Mouse (Mus musculus) neural tube, embryonic 14.5 days (tissue): Measurements from ENCODE around the gene Tmem252. TPM values are rescaled to one million over a fixed set of nuclear protein-coding genes. Genes with fewer than 3 reads are reported as not detected.

Experiments used
- ATAC-seq: fragments of 200-750 bp; cut with Nextera tagmentation; 2 replicates; pipeline ENCODE4 v1.8.0; 2017; ENCODE audit warnings: low read depth, mild to moderate bottlenecking, moderate TSS enrichment, moderate library complexity
- H3K27ac ChIP-seq: fragments of 300-500 bp; sonication (generic); 2 replicates; pipeline ENCODE4 v1.5.1; 2014; ENCODE audit warnings: low read depth, mild to moderate bottlenecking, control low read depth, low read length, moderate library complexity, mixed read lengths
- H3K27me3 ChIP-seq: fragments of 300-500 bp; sonication (generic); 2 replicates; pipeline ENCODE4 v1.6.1; 2014; ENCODE audit warnings: low read length; ENCODE audit not compliant: control insufficient read depth, insufficient read depth
- H3K36me3 ChIP-seq: fragments of 300-500 bp; sonication (generic); 2 replicates; pipeline ENCODE4 v1.6.1; 2014; ENCODE audit warnings: low read length, mixed read lengths; ENCODE audit not compliant: control insufficient read depth, insufficient read depth
- H3K4me1 ChIP-seq: fragments of 300-500 bp; sonication (generic); 2 replicates; pipeline ENCODE4 v1.6.1; 2014; ENCODE audit warnings: low read length; ENCODE audit not compliant: control insufficient read depth, insufficient read depth
- H3K4me2 ChIP-seq: fragments of 300-500 bp; sonication (generic); 2 replicates; pipeline ENCODE4 v1.6.1; 2014; ENCODE audit warnings: mild to moderate bottlenecking, low read depth, low read length, control low read depth
- H3K4me3 ChIP-seq: fragments of 300-500 bp; sonication (generic); 2 replicates; pipeline ENCODE4 v1.5.1; 2014; ENCODE audit warnings: low read depth, low read length, control low read depth, mixed read lengths
- H3K9ac ChIP-seq: fragments of 300-500 bp; sonication (generic); replicated peaks from 2 replicates; pipeline ENCODE4 v1.6.1; 2014; ENCODE audit warnings: low read depth, mild to moderate bottlenecking, control low read depth, low read length, mixed read lengths
- H3K9me3 ChIP-seq: fragments of 300-500 bp; sonication (generic); 2 replicates; pipeline ENCODE4 v1.6.1; 2016; ENCODE audit warnings: low read length; ENCODE audit not compliant: control insufficient read depth
- WGBS: fragments of 180-500 bp; shearing (Covaris S2); extraction: QIAGEN DNeasy Blood & Tissue Kit; methylation state at CpG from one replicate; pipeline ENCODE4 v1.1.7; 2014; 5-methylcytosine and 5-hydroxymethylcytosine counted together
- polyA plus RNA-seq: library from polyadenylated mRNA; unstranded; fragments of >200 nt; fragmentation: Nextera tagmentation; extraction: Ambion mirVana; gene quantifications from 2 replicates; pipeline ENCODE4 v1.2.1, GENCODE M21; 2014

Gene Tmem252
- polyA plus RNA-seq, 1 experiment from 2014 or later: 3.0 TPM

DNA sequence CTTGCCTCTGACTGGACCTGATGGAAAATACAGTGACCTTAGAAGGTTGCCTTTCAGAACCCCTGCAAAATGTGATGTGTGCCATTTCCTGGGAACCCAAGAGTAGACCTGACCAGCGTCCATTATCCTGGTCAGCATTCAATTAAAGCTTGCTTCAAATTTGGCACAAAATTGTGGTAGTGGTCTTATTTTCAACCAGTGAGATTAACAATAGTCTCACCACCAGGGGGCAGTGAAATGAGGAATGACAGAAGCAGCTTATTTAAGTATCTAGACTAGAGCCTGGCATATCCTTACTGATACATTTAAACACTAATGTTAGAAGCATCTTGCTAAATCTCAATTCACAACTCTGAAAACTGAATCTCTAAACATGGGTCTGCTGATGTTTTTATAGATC is 31.6 kb downstream of the Tmem252 start:
- Histone ChIP-seq H3K36me3 (no peaks in the 10 kb centered on the region), H3K9ac (no peak overlapping the region), H3K27me3 (no peaks in the 10 kb centered on the region), H3K9me3 (no peaks in the 10 kb centered on the region), H3K4me2 (no peak overlapping the region), H3K4me3 (no peak overlapping the region), H3K27ac (no peak overlapping the region), H3K4me1 (no peaks in the 10 kb centered on the region)
- 67% methylated on average over 1 of the region's 1 CpGs for WGBS
- ATAC-seq: no peak

DNA sequence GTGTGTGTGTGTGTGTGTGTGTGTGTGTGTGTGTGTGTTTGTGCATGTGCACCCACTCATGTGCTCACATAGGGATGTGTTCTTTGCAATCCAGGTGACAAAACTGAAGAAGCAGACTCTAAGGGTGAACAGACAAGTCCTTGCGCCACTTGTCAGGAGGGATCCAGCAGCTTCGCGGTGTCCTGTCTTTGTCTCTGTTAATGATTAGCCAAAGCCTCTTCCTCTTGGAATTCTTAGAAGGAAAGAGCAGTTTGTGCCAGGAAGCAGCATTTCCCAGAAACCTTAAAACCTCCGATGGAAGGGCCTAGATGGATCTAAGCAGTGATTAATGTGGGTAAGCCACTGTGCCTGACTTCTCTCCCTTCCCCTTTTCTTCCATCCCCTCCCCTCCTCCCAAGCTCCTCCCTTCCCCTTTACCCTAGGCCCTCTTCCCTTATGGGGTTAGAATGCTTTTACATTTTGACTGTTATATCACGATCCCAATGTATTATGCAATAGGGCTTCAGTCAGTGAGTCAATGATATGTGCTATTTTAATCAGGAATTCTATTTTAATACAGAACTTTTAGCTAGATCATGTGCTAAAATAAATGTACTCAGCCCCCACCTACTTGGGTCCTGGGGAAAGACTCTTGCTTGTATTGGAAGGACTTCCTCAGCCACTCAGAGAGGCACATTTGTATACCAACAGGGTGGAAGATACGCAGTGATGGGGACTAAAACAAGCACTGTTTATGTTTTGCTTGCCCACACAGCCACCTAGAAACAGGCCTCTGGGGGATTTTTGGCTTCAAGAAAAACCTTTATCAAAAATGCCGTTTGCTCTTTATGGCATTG is 33.5 kb downstream of the Tmem252 start:
- Histone ChIP-seq H3K4me1 (no peaks in the 10 kb centered on the region), H3K4me3 (no peak overlapping the region), H3K36me3 (no peaks in the 10 kb centered on the region), H3K27me3 (no peaks in the 10 kb centered on the region), H3K9ac (no peak overlapping the region), H3K4me2 (no peak overlapping the region), H3K9me3 (no peaks in the 10 kb centered on the region), H3K27ac (no peak overlapping the region)
- WGBS: 56% methylated on average over 7 of the region's 7 CpGs
- ATAC-seq: no peak

DNA sequence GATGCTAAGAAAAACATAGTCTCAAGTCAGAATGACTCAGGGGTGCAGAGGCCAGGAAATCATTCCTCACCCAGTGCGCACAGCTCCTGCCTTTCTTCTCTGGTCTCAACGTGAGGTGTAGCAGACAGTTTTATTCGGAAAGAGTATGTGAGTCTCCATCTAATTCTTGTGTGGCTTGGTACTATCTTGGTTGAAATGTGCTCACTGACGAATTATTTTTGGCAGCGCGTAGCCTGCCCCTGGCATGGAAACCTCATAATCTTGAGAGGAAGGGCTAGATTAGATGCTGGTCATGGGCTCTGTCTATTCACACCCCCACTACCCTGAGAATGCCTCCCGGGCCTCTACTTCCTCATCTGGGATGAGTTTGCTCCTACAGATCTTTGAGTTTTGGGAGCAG is 34.2 kb downstream of the Tmem252 start:
- ATAC-seq: no peak
- WGBS: 83% methylated on average over 7 of the region's 7 CpGs
- H3K4me2 ChIP-seq: no peak overlapping the region

DNA sequence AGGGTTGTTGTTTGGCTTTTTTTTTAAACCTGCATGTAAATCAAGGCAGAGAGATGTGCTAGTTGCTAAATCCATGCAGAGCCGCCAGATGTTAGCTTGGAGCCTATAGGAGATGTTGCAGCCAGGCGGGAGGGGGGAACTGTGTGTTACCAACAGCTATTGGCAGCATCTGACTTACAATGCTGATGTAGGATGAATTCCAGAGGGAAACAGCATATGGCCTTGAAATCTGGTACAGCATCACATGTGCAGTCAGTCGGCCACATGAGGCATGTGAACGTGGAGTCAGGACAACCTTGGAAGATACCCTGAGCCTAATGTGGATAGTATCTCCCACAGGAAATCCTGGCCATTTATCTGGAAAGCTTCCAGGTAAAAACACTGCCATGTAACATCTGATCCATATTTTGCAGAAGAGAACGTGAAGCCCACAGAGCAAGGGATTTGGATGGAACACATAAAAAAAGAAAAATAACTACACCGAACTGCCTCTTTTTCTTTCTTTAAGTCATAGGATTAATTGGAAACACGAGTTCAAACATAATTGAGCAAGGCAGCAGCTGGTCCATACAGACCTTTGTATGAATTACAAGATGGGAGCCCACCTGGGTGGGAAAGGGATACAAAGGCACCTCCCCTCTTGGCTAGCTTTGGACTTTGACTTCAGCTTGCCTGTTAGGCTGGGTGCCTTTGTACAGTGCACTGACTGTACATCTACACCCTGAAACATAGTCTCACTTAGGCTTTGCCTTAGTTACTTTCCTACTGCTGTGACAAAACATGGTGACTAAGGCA is 42.7 kb downstream of the Tmem252 start:
- no peaks in the 10 kb centered on the region for H3K9me3 ChIP-seq
- H3K4me2 ChIP-seq: no peak overlapping the region
- no peak overlapping the region for H3K4me3 ChIP-seq
- H3K27me3 ChIP-seq: no peaks in the 10 kb centered on the region
- no peaks in the 10 kb centered on the region for H3K4me1 ChIP-seq
- peak; percentile 54; the same call in 1 of the 2 replicates for ATAC-seq
- no peaks in the 10 kb centered on the region for H3K36me3 ChIP-seq
- 75% methylated on average over 7 of the region's 7 CpGs for WGBS
- H3K9ac ChIP-seq: no peak overlapping the region
- H3K27ac ChIP-seq: no peak overlapping the region

More for the DNA sequence above, 34.2 kb downstream of the Tmem252 start:
- Histone ChIP-seq H3K27me3 (no peaks in the 10 kb centered on the region), H3K9me3 (no peaks in the 10 kb centered on the region), H3K4me1 (no peaks in the 10 kb centered on the region), H3K27ac (no peak overlapping the region), H3K4me3 (no peak overlapping the region), H3K36me3 (no peaks in the 10 kb centered on the region), H3K9ac (no peak overlapping the region)

DNA sequence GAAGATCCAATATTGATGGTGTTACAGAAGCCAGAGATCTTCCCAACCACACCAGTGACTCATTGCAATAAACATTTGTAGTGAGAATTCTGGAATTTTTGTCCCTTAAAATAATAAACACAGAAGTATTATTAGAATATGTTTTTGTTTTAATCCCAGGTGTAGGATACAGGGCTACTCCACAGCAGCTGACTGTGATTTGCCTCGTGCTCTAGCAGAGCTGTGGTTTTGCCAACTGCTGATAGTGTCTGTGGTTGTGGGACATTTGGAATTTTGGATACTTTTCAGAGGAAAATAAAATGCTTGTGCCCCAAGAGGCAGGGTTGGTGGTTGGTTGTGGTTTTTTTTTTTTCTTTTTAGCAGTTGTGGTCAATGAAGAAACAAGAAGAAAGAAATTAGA is 44.2 kb downstream of the Tmem252 start:
- 78% methylated on average over 1 of the region's 1 CpGs for WGBS
- H3K27ac ChIP-seq: no peak overlapping the region
- H3K27me3 ChIP-seq: no peaks in the 10 kb centered on the region

DNA sequence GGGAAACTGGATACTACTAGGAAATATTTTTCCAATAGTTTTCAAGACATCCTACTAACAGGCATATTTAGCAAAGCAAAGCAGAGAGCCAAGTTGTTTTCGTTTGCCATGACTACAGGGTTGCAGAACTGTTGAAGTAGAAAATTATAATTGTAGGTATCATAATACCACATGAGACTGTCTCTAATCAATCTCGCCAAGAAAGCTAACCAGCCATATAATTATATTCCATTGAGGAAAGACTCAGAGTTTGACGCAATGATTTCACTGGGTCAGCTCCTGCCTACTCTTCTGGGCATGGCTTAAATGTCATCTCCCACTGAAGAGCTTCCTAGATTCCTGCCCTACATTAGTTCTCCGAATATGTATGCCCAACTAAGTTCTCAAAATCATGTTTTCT is 45.7 kb downstream of the Tmem252 start:
- H3K27me3 ChIP-seq: no peaks in the 10 kb centered on the region
- no peak overlapping the region for H3K9ac ChIP-seq
- H3K4me1 ChIP-seq: no peaks in the 10 kb centered on the region
- no peak overlapping the region for H3K27ac ChIP-seq
- H3K36me3 ChIP-seq: no peaks in the 10 kb centered on the region
- H3K4me3 ChIP-seq: no peak overlapping the region
- WGBS: 79% methylated on average over 4 of the region's 4 CpGs
- no peaks in the 10 kb centered on the region for H3K9me3 ChIP-seq
- ATAC-seq: no peak
- H3K4me2 ChIP-seq: no peak overlapping the region

More for the DNA sequence above, 44.2 kb downstream of the Tmem252 start:
- H3K4me1 ChIP-seq: no peaks in the 10 kb centered on the region
- H3K9ac ChIP-seq: no peak overlapping the region
- no peak overlapping the region for H3K4me3 ChIP-seq
- no peak overlapping the region for H3K4me2 ChIP-seq
- H3K9me3 ChIP-seq: no peaks in the 10 kb centered on the region
- no peak for ATAC-seq
- H3K36me3 ChIP-seq: no peaks in the 10 kb centered on the region

DNA sequence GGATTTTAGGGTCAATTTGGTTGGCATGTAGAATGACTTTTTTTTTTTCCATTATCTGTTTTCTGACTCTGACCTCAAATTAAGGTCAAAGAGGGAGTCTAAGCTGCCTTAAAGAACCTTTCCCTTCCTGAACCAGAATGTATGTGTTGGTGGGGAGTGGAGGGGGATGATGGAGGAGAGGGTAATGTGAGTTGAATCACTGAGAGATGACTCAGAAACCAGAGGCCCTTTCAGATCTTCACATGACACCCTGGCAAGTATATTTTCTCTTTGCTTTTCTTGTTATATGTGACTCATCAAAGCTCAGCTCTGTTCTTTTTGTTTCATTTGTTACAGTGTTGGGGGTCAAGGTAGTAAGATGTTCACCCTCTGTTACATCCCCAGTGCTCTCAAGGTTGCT is 46.6 kb downstream of the Tmem252 start:
- no peaks in the 10 kb centered on the region for H3K4me1 ChIP-seq
- no peak overlapping the region for H3K4me2 ChIP-seq
- H3K27me3 ChIP-seq: no peaks in the 10 kb centered on the region
- no peak overlapping the region for H3K27ac ChIP-seq
- no peak overlapping the region for H3K4me3 ChIP-seq
- no peaks in the 10 kb centered on the region for H3K9me3 ChIP-seq
- no peak for ATAC-seq
- H3K36me3 ChIP-seq: no peaks in the 10 kb centered on the region
- no peak overlapping the region for H3K9ac ChIP-seq

DNA sequence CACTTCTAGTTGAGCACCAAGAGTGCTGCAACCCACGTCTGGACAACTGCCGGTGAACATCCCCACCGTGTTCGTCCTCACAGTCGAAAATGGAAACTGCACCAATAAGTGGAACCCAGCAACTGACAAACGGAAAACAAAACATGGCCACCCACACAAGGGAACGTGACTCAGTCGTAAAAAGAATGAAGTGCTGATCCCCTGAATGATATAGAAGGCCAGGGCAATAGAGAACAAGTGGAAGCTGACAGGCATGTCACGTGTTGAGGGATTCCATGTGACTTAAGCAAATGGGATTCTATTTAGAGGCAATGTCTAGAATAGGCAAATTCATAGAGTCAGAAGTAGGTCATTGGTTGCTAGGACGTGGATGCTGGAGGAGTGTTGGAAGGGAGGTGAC is 50.6 kb downstream of the Tmem252 start:
- Histone ChIP-seq H3K9me3 (no peaks in the 10 kb centered on the region), H3K4me3 (no peak overlapping the region), H3K9ac (no peak overlapping the region), H3K27ac (no peak overlapping the region), H3K4me2 (no peak overlapping the region), H3K27me3 (no peaks in the 10 kb centered on the region), H3K36me3 (no peaks in the 10 kb centered on the region), H3K4me1 (no peaks in the 10 kb centered on the region)
- WGBS: 63% methylated on average over 10 of the region's 10 CpGs
- ATAC-seq: no peak

DNA sequence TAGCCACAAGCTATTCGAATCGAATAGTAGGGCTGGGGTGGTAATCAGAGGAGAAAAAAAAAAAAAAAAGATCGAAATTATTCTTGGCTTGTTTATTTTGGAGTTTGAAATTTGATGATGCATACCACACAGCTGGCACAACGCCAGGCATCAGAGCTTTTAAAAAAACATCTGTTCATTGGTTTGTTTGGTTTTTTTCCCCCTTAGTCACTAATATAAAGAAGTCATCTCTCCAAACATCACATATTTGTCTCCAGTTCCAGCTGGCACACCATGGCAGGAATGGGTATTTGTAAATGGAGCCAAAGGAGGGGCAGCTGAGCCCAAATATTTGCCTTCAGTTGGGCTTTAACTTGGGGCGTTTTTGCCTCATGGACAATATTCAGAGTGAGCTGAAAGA is 56.9 kb downstream of the Tmem252 start:
- H3K9me3 ChIP-seq: no peaks in the 10 kb centered on the region
- H3K27me3 ChIP-seq: no peaks in the 10 kb centered on the region
- no peaks in the 10 kb centered on the region for H3K4me1 ChIP-seq
- no peak for ATAC-seq
- no peak overlapping the region for H3K4me2 ChIP-seq
- H3K27ac ChIP-seq: no peak overlapping the region
- H3K9ac ChIP-seq: no peak overlapping the region
- H3K4me3 ChIP-seq: no peak overlapping the region
- no peaks in the 10 kb centered on the region for H3K36me3 ChIP-seq
- WGBS: 57% methylated on average over 5 of the region's 5 CpGs
